Mouse (Mus musculus) liver, postnatal 0 days (tissue): ENCODE results near the gene Fam227a. TPM values are rescaled to one million over a fixed set of nuclear protein-coding genes. Genes with fewer than 3 reads are reported as not detected.
A peak's percentile ranks its signal among the peaks of the same experiment; 100 is the strongest.

Experiments
- ATAC-seq: fragments of 200-750 bp; cut with Nextera tagmentation; 2 replicates; pipeline ENCODE4 v1.8.0; 2017; ENCODE audit warnings: mild to moderate bottlenecking, moderate library complexity
- DNase-seq: peaks from one replicate; pipeline ENCODE4 v3.0.0-alpha.2; 2016
- H3K27ac ChIP-seq: fragments of 300-500 bp; sonication (generic); 2 replicates; pipeline ENCODE4 v1.5.1; 2014; ENCODE audit warnings: antibody characterized with exemption, moderate library complexity, mild to moderate bottlenecking, low read depth
- H3K27me3 ChIP-seq: fragments of 300-500 bp; sonication (generic); 2 replicates; pipeline ENCODE4 v1.6.1; 2014; ENCODE audit warnings: low read length, control low read depth, mixed read lengths; ENCODE audit not compliant: insufficient read depth
- H3K36me3 ChIP-seq: fragments of 300-500 bp; sonication (generic); replicated peaks from 2 replicates; pipeline ENCODE4 v1.6.1; 2014; ENCODE audit warnings: mild to moderate bottlenecking, control low read depth, low read length, moderate library complexity, mixed read lengths; ENCODE audit not compliant: insufficient read depth
- H3K4me1 ChIP-seq: fragments of 300-500 bp; sonication (generic); 2 replicates; pipeline ENCODE4 v1.6.1; 2014; ENCODE audit warnings: antibody characterized with exemption, mild to moderate bottlenecking, control low read depth; ENCODE audit not compliant: insufficient read depth
- H3K4me2 ChIP-seq: fragments of 300-500 bp; sonication (generic); 2 replicates; pipeline ENCODE4 v1.6.1; 2014; ENCODE audit warnings: low read depth, mild to moderate bottlenecking, low read length, moderate library complexity, mixed read lengths
- H3K4me3 ChIP-seq: fragments of 300-500 bp; sonication (generic); 2 replicates; pipeline ENCODE4 v1.5.1; 2014; ENCODE audit warnings: low read depth, low read length
- H3K9ac ChIP-seq: fragments of 300-500 bp; sonication (generic); replicated peaks from 2 replicates; pipeline ENCODE4 v1.6.1; 2014; ENCODE audit warnings: mild to moderate bottlenecking, moderate library complexity
- H3K9me3 ChIP-seq: fragments of 300-500 bp; sonication (generic); 2 replicates; pipeline ENCODE4 v1.6.1; 2016; ENCODE audit warnings: mild to moderate bottlenecking, control low read depth, low read length, mixed read lengths
- CTCF ChIP-seq: sonication (generic); IDR thresholded peaks from 2 replicates; pipeline ENCODE4 v1.5.1; 2016; ENCODE audit warnings: antibody characterized with exemption, low read depth
- EP300 ChIP-seq: IDR thresholded peaks from 2 replicates; pipeline ENCODE4 v1.6.1; 2016; ENCODE audit warnings: antibody characterized with exemption, low read depth, mild to moderate bottlenecking
- WGBS: fragments of 180-500 bp; shearing (Covaris S2); extraction: QIAGEN DNeasy Blood & Tissue Kit; methylation state at CpG from one replicate; pipeline ENCODE4 v1.1.7; 2014; ENCODE audit not compliant: insufficient replicate concordance; 5-methylcytosine and 5-hydroxymethylcytosine counted together
- polyA plus RNA-seq: library from polyadenylated mRNA; unstranded; fragments of >200 nt; fragmentation: Nextera tagmentation; extraction: Ambion mirVana; gene quantifications from 2 replicates; pipeline ENCODE4 v1.2.1, GENCODE M21; 2015

Gene Fam227a
- polyA plus RNA-seq, 1 experiment from 2014 or later = 0.13 TPM

DNA sequence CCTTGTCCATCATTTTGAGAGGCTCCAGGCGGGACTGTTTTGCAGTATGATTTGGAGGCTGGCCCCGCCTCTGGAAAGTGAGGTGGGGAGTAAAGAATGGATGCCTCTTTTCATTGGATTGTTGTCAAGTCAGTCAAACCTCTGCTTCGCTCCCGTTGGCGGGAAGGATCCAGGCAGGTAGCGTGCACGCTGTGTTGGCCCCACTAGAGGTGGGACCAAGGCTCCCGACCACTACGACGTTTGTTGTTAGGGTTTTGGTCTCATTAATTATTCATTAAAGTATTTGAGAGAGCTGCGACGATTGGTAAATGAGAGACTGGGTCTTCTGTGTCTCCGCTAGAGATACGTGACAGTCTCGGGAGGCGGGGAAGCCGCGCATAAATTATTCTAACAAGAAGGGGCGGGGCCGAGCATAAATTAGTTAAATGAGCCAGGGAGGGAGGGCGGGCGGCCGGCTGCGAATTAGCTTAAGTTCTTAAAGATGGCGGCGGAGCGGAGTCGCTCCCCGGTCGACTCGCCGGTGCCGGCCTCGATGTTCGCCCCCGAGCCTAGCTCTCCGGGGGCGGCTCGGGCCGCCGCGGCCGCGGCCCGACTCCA, 31.8 kb upstream of the Fam227a start, which contains the start of gene Gtpbp1:
Gtpbp1 (plus strand) TSS at position 420 of the 597 bp plus-strand sequence.
- peak within 1 kb of the TSS; percentile 99 for H3K4me2 ChIP-seq
- peaks cover 8% of the 10 kb centered on the region; the same call in 1 of the 2 replicates for H3K36me3 ChIP-seq
- DNase-seq = peak; percentile 95
- peak within 1 kb of the TSS; percentile 93 for H3K9ac ChIP-seq
- WGBS = under 1% methylated on average over 43 of the region's 45 CpGs
- ATAC-seq = peak; percentile 87
- H3K27me3 ChIP-seq = no peaks in the 10 kb centered on the region
- no peak for TF ChIP-seq CTCF
- peak; percentile 76; the same call in 1 of the 2 replicates for TF ChIP-seq EP300
- peak within 1 kb of the TSS; percentile 91 for H3K27ac ChIP-seq
- H3K4me3 ChIP-seq = peak within 1 kb of the TSS; percentile 93
- no peaks in the 10 kb centered on the region for H3K9me3 ChIP-seq
- H3K4me1 ChIP-seq = peaks cover 62% of the 10 kb centered on the region

- Histone ChIP-seq H3K9ac (peak overlapping the region; percentile 54), H3K36me3 (0 out of 2 replicates have a peak, but pooled peaks cover 2% of the 10 kb centered on the region), H3K27me3 (no peaks in the 10 kb centered on the region), H3K9me3 (no peaks in the 10 kb centered on the region), H3K4me1 (peaks cover 62% of the 10 kb centered on the region), H3K4me2 (peak overlapping the region; percentile 99), H3K27ac (peak overlapping the region; percentile 91), H3K4me3 (peak overlapping the region; percentile 93)
- no peak for ATAC-seq
- DNase-seq = no peak
- 13% methylated on average over 24 of the region's 24 CpGs for WGBS
- TF ChIP-seq CTCF = no peak
- no peak for TF ChIP-seq EP300
Observed at GRCm38 (mm10) chr15:79689662-79690425, 31.1 kb upstream of the Fam227a start.

DNA sequence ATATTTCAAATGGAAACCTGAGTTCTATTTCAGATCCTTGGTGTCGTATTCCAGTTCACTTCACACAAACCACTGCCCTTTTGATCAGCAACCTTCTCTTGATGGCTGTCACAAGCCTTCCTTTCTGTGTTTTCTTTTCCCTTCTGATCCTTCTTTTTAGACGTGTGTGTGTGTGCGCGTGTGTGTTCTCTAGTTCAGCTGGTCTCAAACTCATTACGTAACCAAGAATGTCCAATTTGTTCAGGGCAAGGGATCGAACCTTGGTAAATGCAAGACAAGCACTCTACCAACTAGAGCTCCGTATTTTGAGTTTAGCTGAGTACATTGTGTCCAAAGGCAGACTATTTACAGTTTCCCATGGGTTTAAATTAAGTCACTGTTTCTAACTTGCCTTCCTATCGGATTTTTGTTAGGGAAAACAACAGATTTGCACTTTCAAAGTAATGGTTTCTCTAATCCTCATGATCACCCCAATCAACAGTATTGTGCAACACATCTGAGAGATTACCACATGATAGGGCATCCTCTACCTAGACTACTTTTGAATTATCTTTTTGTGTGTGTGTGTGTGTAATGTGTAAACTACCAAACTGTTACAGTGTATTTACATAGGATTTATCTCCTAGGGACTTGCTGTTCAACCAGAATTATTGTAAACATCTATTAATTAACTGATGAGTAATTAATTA, 29.7 kb upstream of the Fam227a start:
- Histone ChIP-seq H3K27ac (peak overlapping the region; percentile 99), H3K4me3 (peak overlapping the region; percentile 88), H3K9ac (peak overlapping the region; percentile 98), H3K36me3 (no peaks in the 10 kb centered on the region), H3K27me3 (no peaks in the 10 kb centered on the region), H3K4me2 (peak overlapping the region; percentile 92), H3K9me3 (no peaks in the 10 kb centered on the region), H3K4me1 (peaks cover 62% of the 10 kb centered on the region)
- WGBS = 3% methylated on average over 8 of the region's 8 CpGs
- ATAC-seq (peak; percentile 5), DNase-seq (no peak)
- TF ChIP-seq EP300 = 0 out of 2 replicates have a peak, but pooled peaks have one; percentile 44
- TF ChIP-seq CTCF = no peak

- peak; percentile 65 for ATAC-seq
- peak within 1 kb of the TSS; percentile 98 for H3K9ac ChIP-seq
- under 1% methylated on average over 52 of the region's 72 CpGs for WGBS
- H3K4me1 ChIP-seq = peaks cover 62% of the 10 kb centered on the region
- H3K9me3 ChIP-seq = no peaks in the 10 kb centered on the region
- no peak for TF ChIP-seq EP300
- TF ChIP-seq CTCF = no peak
- H3K4me3 ChIP-seq = peak within 1 kb of the TSS; percentile 88
- H3K36me3 ChIP-seq = no peaks in the 10 kb centered on the region
- peak within 1 kb of the TSS; percentile 99 for H3K27ac ChIP-seq
- peak; percentile 98 for DNase-seq
- H3K4me2 ChIP-seq = peak within 1 kb of the TSS; percentile 92
- H3K27me3 ChIP-seq = no peaks in the 10 kb centered on the region
Observed at GRCm38 (mm10) chr15:79687646-79688267, 29.0 kb upstream of the Fam227a start, which contains the start of gene Josd1. Josd1 (minus strand) TSS chr15:79687919.

- H3K4me1 ChIP-seq = peaks cover 62% of the 10 kb centered on the region
- DNase-seq = no peak
- H3K4me2 ChIP-seq = peak overlapping the region; percentile 92
- under 1% methylated on average over 26 of the region's 33 CpGs for WGBS
- peak overlapping the region; percentile 99 for H3K27ac ChIP-seq
- TF ChIP-seq EP300 (no peak), CTCF (no peak)
- no peaks in the 10 kb centered on the region for H3K27me3 ChIP-seq
- peak overlapping the region; percentile 88 for H3K4me3 ChIP-seq
- no peaks in the 10 kb centered on the region; the same call in 1 of the 2 replicates for H3K36me3 ChIP-seq
- peak overlapping the region; percentile 98 for H3K9ac ChIP-seq
- no peak for ATAC-seq
- no peaks in the 10 kb centered on the region for H3K9me3 ChIP-seq
Observed at GRCm38 (mm10) chr15:79687175-79687574, 28.4 kb upstream of the Fam227a start.
